Mouse (Mus musculus) CH12.LX (cell line): ENCODE results near the gene Gpr157. TPM values are rescaled to one million over a fixed set of nuclear protein-coding genes. Genes with fewer than 3 reads are reported as not detected.

Source experiments
- DNase-seq: peaks from one replicate; pipeline ENCODE4 v3.0.0-alpha.2; 2013; ENCODE audit errors: extremely low read depth
- H3K27ac ChIP-seq: 2 replicates; pipeline ENCODE4 v1.5.1; 2012; ENCODE audit warnings: low read depth, mild to moderate bottlenecking, control low read depth, moderate library complexity; ENCODE audit not compliant: insufficient read depth
- H3K27me3 ChIP-seq: replicated peaks from 2 replicates; pipeline ENCODE3; 2012; ENCODE audit warnings: inconsistent platforms
- H3K36me3 ChIP-seq, 2 experiments: replicated peaks in 1 of 2; 2 replicates each; pipeline versions ENCODE3 to v1.6.1; 2012; ENCODE audit warnings: inconsistent platforms in 1 of 2, low read length in 1 of 2, mild to moderate bottlenecking in 1 of 2, mixed read lengths in 1 of 2, moderate library complexity in 1 of 2; ENCODE audit not compliant: control insufficient read depth in 1 of 2, insufficient read depth in 1 of 2
- H3K4me1 ChIP-seq, 2 experiments: 2 replicates each; pipeline ENCODE4 v1.6.1; 2012; ENCODE audit warnings: inconsistent platforms in 1 of 2, moderate library complexity in 1 of 2; ENCODE audit not compliant: insufficient read depth in 2 of 2, control insufficient read depth in 1 of 2
- H3K4me2 ChIP-seq: 2 replicates; pipeline ENCODE4 v1.6.1; 2012; ENCODE audit warnings: low read depth, mild to moderate bottlenecking, control low read depth; ENCODE audit not compliant: poor library complexity, insufficient read depth, severe bottlenecking
- H3K4me3 ChIP-seq, 3 experiments: fragments of 150-350 bp in 1 of 3; sonication (generic) in 1 of 3; replicated peaks in 1 of 3; 2 replicates each; pipeline versions ENCODE3 to v1.5.1; 2011 to 2012; ENCODE audit warnings: low read depth in 2 of 3, low read length in 2 of 3, mild to moderate bottlenecking in 2 of 3, moderate library complexity in 2 of 3, control low read depth in 1 of 3, improper control_type of control experiment in 1 of 3, inconsistent platforms in 1 of 3, mixed read lengths in 1 of 3; ENCODE audit not compliant: poor library complexity in 1 of 3
- H3K79me2 ChIP-seq: replicated peaks from 2 replicates; pipeline ENCODE4 v1.6.1; 2012; ENCODE audit warnings: mild to moderate bottlenecking, moderate library complexity; ENCODE audit not compliant: control insufficient read depth, poor library complexity, insufficient read depth, severe bottlenecking; ENCODE audit errors: extremely low read depth
- H3K9ac ChIP-seq: 2 replicates; pipeline ENCODE4 v1.6.1; 2012; ENCODE audit warnings: low read depth, mild to moderate bottlenecking, control low read depth, moderate library complexity; ENCODE audit not compliant: insufficient read depth
- H3K9me3 ChIP-seq: replicated peaks from 2 replicates; pipeline ENCODE3; 2012; ENCODE audit warnings: low read length, inconsistent platforms, mixed read lengths
- BHLHE40 ChIP-seq: IDR thresholded peaks from 2 replicates; pipeline ENCODE4 v1.6.1; 2011; ENCODE audit warnings: mild to moderate bottlenecking, low read depth, low read length, improper control_type of control experiment
- CHD1 ChIP-seq: IDR thresholded peaks from 2 replicates; pipeline ENCODE4 v1.6.1; 2012; ENCODE audit warnings: low read depth, low read length, improper control_type of control experiment, inconsistent platforms
- CTCF ChIP-seq, 2 experiments: IDR thresholded peaks in 1 of 2; conservative IDR thresholded peaks in 1 of 2; 2 replicates each; pipeline ENCODE4 v1.5.1; 2011 to 2012; ENCODE audit warnings: low read depth in 2 of 2, low read length in 2 of 2, improper control_type of control experiment in 1 of 2, inconsistent platforms in 1 of 2, mild to moderate bottlenecking in 1 of 2, moderate library complexity in 1 of 2
- E2F4 ChIP-seq: IDR thresholded peaks from 2 replicates; pipeline ENCODE4 v1.6.1; 2011; ENCODE audit warnings: low read depth, low read length, improper control_type of control experiment; ENCODE audit not compliant: insufficient replicate concordance
- EP300 ChIP-seq: IDR thresholded peaks from 2 replicates; pipeline ENCODE4 v1.6.1; 2011; ENCODE audit warnings: low read length, improper control_type of control experiment
- ETS1 ChIP-seq: conservative IDR thresholded peaks from 2 replicates; pipeline ENCODE4 v1.6.1; 2012; ENCODE audit warnings: low read depth, mild to moderate bottlenecking, inconsistent platforms, low read length, improper control_type of control experiment, moderate library complexity
- JUN ChIP-seq: IDR thresholded peaks from 2 replicates; pipeline ENCODE4 v1.6.1; 2011; ENCODE audit warnings: low read depth, mild to moderate bottlenecking, low read length, improper control_type of control experiment, moderate library complexity; ENCODE audit not compliant: insufficient read depth
- KAT2A ChIP-seq: IDR thresholded peaks from 2 replicates; pipeline ENCODE4 v1.6.1; 2012; ENCODE audit warnings: low read length, improper control_type of control experiment, inconsistent platforms; ENCODE audit not compliant: insufficient replicate concordance
- MAX ChIP-seq: IDR thresholded peaks from 2 replicates; pipeline ENCODE4 v1.6.1; 2011; ENCODE audit warnings: low read length, improper control_type of control experiment
- MXI1 ChIP-seq: IDR thresholded peaks from 2 replicates; pipeline ENCODE4 v1.6.1; 2011; ENCODE audit warnings: mild to moderate bottlenecking, low read depth, low read length, improper control_type of control experiment
- MYC ChIP-seq: IDR thresholded peaks from 2 replicates; pipeline ENCODE4 v1.6.1; 2011; ENCODE audit warnings: low read depth, mild to moderate bottlenecking, improper control_type of control experiment, low read length
- NELFE ChIP-seq: IDR thresholded peaks from 2 replicates; pipeline ENCODE4 v1.6.1; 2011; ENCODE audit warnings: low read depth, low read length, improper control_type of control experiment
- NRF1 ChIP-seq: IDR thresholded peaks from 2 replicates; pipeline ENCODE4 v1.6.1; 2014; ENCODE audit warnings: low read depth, mild to moderate bottlenecking, inconsistent platforms, low read length, improper control_type of control experiment, moderate library complexity
- PAX5 ChIP-seq: IDR thresholded peaks from 2 replicates; pipeline ENCODE4 v1.6.1; 2012; ENCODE audit warnings: low read length, inconsistent platforms, mixed read lengths
- POLR2A ChIP-seq: IDR thresholded peaks from 2 replicates; pipeline ENCODE4 v1.6.1; 2011; ENCODE audit warnings: low read depth, mild to moderate bottlenecking, improper control_type of control experiment, low read length
- RAD21 ChIP-seq: IDR thresholded peaks from 2 replicates; pipeline ENCODE4 v1.6.1; 2011; ENCODE audit warnings: low read depth, mild to moderate bottlenecking, low read length, improper control_type of control experiment, moderate library complexity
- SIN3A ChIP-seq: IDR thresholded peaks from 2 replicates; pipeline ENCODE4 v1.6.1; 2012; ENCODE audit warnings: low read length, improper control_type of control experiment, inconsistent platforms
- SMC3 ChIP-seq: IDR thresholded peaks from 2 replicates; pipeline ENCODE4 v1.6.1; 2011; ENCODE audit warnings: low read depth, low read length, improper control_type of control experiment
- TBP ChIP-seq: conservative IDR thresholded peaks from 2 replicates; pipeline ENCODE4 v1.6.1; 2011; ENCODE audit warnings: low read depth, low read length, improper control_type of control experiment
- USF1 ChIP-seq: IDR thresholded peaks from 2 replicates; pipeline ENCODE4 v1.6.1; 2014; ENCODE audit warnings: low read depth, mild to moderate bottlenecking, inconsistent platforms, low read length, improper control_type of control experiment
- ZC3H11A ChIP-seq: IDR thresholded peaks from 2 replicates; pipeline ENCODE4 v1.6.1; 2012; ENCODE audit warnings: low read depth, mild to moderate bottlenecking, inconsistent platforms, low read length, improper control_type of control experiment
- ZKSCAN1 ChIP-seq: IDR thresholded peaks from 2 replicates; pipeline ENCODE4 v1.6.1; 2012; ENCODE audit warnings: low read depth, inconsistent platforms, low read length, improper control_type of control experiment, borderline replicate concordance
- ZMIZ1 ChIP-seq: IDR thresholded peaks from 2 replicates; pipeline ENCODE4 v1.6.1; 2012; ENCODE audit warnings: low read depth, mild to moderate bottlenecking, inconsistent platforms, low read length, improper control_type of control experiment
- dilution Hi-C: fragments of 300-500 bp; cut with MboI; formaldehyde crosslinking; loops from 2 replicates; pipeline ENCODE4 v1.14.3; 2020; ENCODE audit warnings: low sequenced_read_pairs; ENCODE audit not compliant: extremely low pct_unique_long_range_greater_than_20kb, extremely low pct_ligation_motif_present
- in situ Hi-C: fragments of 300-500 bp; cut with MboI; formaldehyde crosslinking; loops from 3 replicates; pipeline ENCODE4 v1.14.3; 2019; ENCODE audit warnings: low sequenced_read_pairs, low pct_ligation_motif_present, low pct_unique_long_range_greater_than_20kb, mixed read lengths
- polyA plus RNA-seq: library from polyadenylated mRNA; unstranded; fragments of >175 nt; gene quantifications from 2 replicates; pipeline ENCODE4 v1.2.1, GENCODE M21; 2012; ENCODE audit warnings: low read depth; ENCODE audit not compliant: insufficient read length
- total RNA-seq, 2 experiments: library from RNA; depleted of rRNA; stranded (reverse); fragments of 300-350 nt in 1 of 2; fragments of >200 nt in 1 of 2; gene quantifications; 2 replicates each; pipeline ENCODE4 v1.2.3; 2012 to 2014

The Gpr157 gene
- total and polyA plus RNA-seq, 3 experiments: 2.6 to 3.5 (median 2.8) TPM

DNA sequence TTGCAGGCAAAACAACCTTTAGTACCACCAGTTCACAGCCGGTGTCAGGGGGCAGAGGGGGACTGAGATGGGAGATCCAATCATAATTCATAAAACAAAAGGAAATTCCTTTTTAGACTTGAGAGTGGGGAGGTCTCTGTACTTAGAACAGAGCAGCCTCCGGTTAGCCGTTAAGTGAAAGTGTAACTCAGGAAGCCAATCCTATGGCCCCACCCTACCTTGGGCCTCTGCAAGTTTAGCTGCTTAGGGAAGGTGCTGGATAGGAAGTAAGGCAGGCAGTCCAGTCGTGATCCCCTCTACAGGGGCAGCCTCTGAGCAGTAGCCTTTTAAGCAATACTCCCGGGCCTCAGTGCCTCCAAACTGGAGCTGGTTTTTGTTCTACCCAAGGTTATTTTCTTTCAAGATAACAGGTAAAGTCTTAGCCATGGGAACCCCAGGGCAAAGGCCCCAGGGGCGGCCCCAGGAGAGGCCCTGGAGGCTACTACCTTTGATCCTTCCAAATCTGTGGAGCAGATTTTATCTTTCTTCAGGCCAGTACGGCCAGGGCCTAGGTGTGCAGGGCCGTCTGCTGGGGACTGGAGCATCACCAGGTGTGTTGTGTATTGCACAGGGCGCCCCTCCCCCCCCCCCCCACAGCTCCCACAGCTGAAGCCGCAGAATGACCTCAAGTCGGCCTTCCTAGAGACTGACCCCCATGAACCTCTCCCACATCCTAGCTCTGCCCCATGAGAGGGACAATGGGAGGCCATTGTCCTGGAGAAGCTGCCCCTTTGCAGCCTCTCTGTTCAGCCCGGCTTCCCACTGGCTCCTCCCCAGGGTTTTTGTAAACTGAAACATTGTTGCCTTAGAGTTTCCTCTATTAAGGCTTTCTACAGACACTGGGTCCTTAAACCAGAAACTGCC, 6.6 kb downstream of the Gpr157 start:
- H3K4me2 ChIP-seq: no peak overlapping the region
- H3K9me3 ChIP-seq: peaks cover 4% of the 10 kb centered on the region
- DNase-seq: no peak
- no peak overlapping the region for H3K27ac ChIP-seq
- no peak overlapping the region for H3K4me3 ChIP-seq
- peaks cover 27 to 85% of the 10 kb centered on the region in 2 experiments for H3K4me1 ChIP-seq
- TF ChIP-seq MXI1 (no peak), USF1 (no peak), KAT2A (no peak), ETS1 (no peak), TBP (no peak), ZC3H11A (no peak)
- peaks cover 1% of the 10 kb centered on the region for H3K27me3 ChIP-seq
- in situ Hi-C loops (loop anchor here (10.0 kb wide), 1 partner anchor 59 kb away; no protein-coding TSS in a partner anchor), dilution Hi-C loops (no loop called here)
- no peaks in the 10 kb centered on the region for H3K79me2 ChIP-seq
- H3K9ac ChIP-seq: no peak overlapping the region
- peaks cover 0 to 42% of the 10 kb centered on the region in 2 experiments for H3K36me3 ChIP-seq

DNA sequence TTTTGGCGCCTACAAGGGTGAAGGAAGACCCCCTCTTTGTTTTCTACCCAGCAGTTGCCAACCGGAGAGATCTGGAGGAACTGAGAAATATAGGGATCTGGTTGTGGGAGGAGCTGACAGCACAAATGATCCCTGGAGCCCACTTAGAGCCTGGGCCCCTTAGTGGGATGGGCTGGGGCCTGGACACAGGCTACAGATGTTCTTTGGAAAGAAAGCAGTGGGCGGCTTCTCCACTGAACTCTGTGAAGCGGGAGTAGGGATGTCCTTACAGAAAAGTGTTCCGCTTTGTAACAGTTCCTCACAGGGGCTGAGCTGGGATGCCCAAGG, 7.3 kb downstream of the Gpr157 start:
- Histone ChIP-seq H3K27ac (no peak overlapping the region), H3K36me3 (peaks cover 0 to 41% of the 10 kb centered on the region in 2 experiments), H3K4me1 (peaks cover 27 to 84% of the 10 kb centered on the region in 2 experiments), H3K27me3 (peaks cover 1% of the 10 kb centered on the region), H3K9me3 (peaks cover 4% of the 10 kb centered on the region), H3K4me3 (no peak overlapping the region), H3K9ac (no peak overlapping the region), H3K79me2 (no peaks in the 10 kb centered on the region), H3K4me2 (no peak overlapping the region)
- in situ Hi-C loops: loop anchor here (10.0 kb wide), 1 partner anchor 60 kb away; no protein-coding TSS in a partner anchor
- TF ChIP-seq E2F4 (no peak), JUN (no peak), USF1 (no peak), CTCF (conservative IDR thresholded peaks at IDR 0.05 in 1 of 2, IDR thresholded peaks at IDR 0.05 in 1 of 2; ENCODE audit: low read depth in 2 of 2, low read length in 2 of 2) (no peak), ETS1 (no peak)
- no peak for DNase-seq
- dilution Hi-C loops: no loop called here

DNA sequence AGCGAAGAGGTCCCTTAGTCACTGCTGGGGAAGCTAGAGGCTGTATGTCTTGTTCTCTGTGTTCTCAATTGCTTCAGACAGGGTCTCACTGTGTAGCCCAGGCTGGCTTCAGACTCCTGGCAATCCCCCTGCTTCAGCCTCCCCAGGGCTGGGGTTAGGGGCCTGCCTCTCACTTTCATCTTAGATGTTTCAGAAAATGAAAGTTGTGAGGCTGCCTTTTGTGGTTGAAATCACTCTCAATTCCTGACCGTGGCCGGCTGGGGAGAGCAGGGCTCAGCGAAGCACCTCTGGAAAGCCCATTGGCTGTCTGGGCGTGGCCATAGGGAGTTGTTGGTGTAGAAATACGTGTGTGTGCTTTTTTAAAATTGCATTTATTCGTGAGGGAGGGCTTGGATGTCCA, 9.1 kb downstream of the Gpr157 start:
- Histone ChIP-seq H3K9me3 (peaks cover 4% of the 10 kb centered on the region), H3K4me1 (peaks cover 27 to 77% of the 10 kb centered on the region in 2 experiments), H3K9ac (no peak overlapping the region), H3K36me3 (peaks cover 0 to 45% of the 10 kb centered on the region in 2 experiments), H3K27ac (no peak overlapping the region), H3K4me3 (no peak overlapping the region), H3K4me2 (no peak overlapping the region), H3K27me3 (peaks cover 1% of the 10 kb centered on the region), H3K79me2 (no peaks in the 10 kb centered on the region)
- DNase-seq: peak; percentile 73
- dilution Hi-C loops (no loop called here), in situ Hi-C loops (loop anchor here (10.0 kb wide), 1 partner anchor 62 kb away; no protein-coding TSS in a partner anchor)
- TF ChIP-seq NELFE: no peak
- peak; percentile 87 for TF ChIP-seq BHLHE40
- TF ChIP-seq PAX5: no peak
- TF ChIP-seq EP300: peak; percentile 82
- TF ChIP-seq RAD21: no peak
- TF ChIP-seq ZKSCAN1: no peak
- no peak for TF ChIP-seq CHD1
- peak; percentile 51; the same call in 1 of the 2 replicates for TF ChIP-seq MAX
- TF ChIP-seq SIN3A: no peak
- peak; percentile 43; the same call in 1 of the 2 replicates for TF ChIP-seq MYC
- TF ChIP-seq ETS1: peak; percentile 71
- TF ChIP-seq SMC3: no peak
- 0 out of 2 replicates have a peak, but pooled peaks have one; percentile 11 for TF ChIP-seq ZMIZ1
- no peak for TF ChIP-seq POLR2A
- no peak for TF ChIP-seq KAT2A
- no peak for TF ChIP-seq TBP
- no peak for TF ChIP-seq MXI1
- no peak for TF ChIP-seq CTCF (conservative IDR thresholded peaks at IDR 0.05 in 1 of 2, IDR thresholded peaks at IDR 0.05 in 1 of 2; ENCODE audit: low read depth in 2 of 2, low read length in 2 of 2)
- TF ChIP-seq NRF1: no peak
